Comparison of ENCODE assay signal across 24 mouse cellular contexts in genomic region chr5:43240729-43241128, GRCm38 (mm10). TPM values are rescaled to one million over a fixed set of nuclear protein-coding genes. Genes with fewer than 3 reads are reported as not detected.
DNase-seq lines count a peak whose midpoint lies in the region; ATAC-seq lines count a peak whose summit lies in the region.
"Had no signal": no experiment of that assay in that cellular context is flagged by ENCODE, and none has a peak within 500 bp of the region (broad histone marks: within the 10 kb centered on the region; RNA-seq: fewer than 3 reads in every experiment).

No protein-coding gene starts in this region.

- no peak for DNase-seq in hindbrain, embryonic 11.5 days (ENCODE audit: low spot score)
- no peak for DNase-seq in urinary bladder, postnatal 36 days (ENCODE audit: low spot score in 2 of 2)
- DNase-seq in layer of hippocampus, adult 8-10 months (ENCODE audit: low spot score in 2 of 2), result no peak
- DNase-seq: adrenal gland, postnatal 25 days; cerebellum, adult 11-12 months; cerebellum, postnatal 36 days; gastrocnemius, postnatal 10 days; heart, postnatal 36 days; kidney, adult 8-10 months; kidney, postnatal 10 days; layer of hippocampus, adult 9-11 months; lung, embryonic 14.5 days; lung, postnatal 14 days; thymus, postnatal 4 days had no signal

- no peak overlapping the region for H3K4me3 ChIP-seq in hindbrain, embryonic 13.5 days
- H3K4me3 ChIP-seq in hindbrain, embryonic 11.5 days (ENCODE audit: low read depth, low read length), result no peak overlapping the region
- H3K4me3 ChIP-seq in midbrain, embryonic 12.5 days, result no peak overlapping the region
- no peak overlapping the region for H3K4me3 ChIP-seq in midbrain, embryonic 15.5 days
- no peak overlapping the region for H3K4me3 ChIP-seq in midbrain, embryonic 13.5 days (replicated peaks)
- no peak overlapping the region for H3K4me3 ChIP-seq in neural tube, embryonic 14.5 days (ENCODE audit: low read depth, low read length)
- H3K4me3 ChIP-seq: forebrain, embryonic 13.5 days; heart, embryonic 15.5 days; liver, embryonic 15.5 days had no signal

- H3K36me3 ChIP-seq in hindbrain, embryonic 13.5 days, result peaks cover 15% of the 10 kb centered on the region
- no peaks in the 10 kb centered on the region for H3K36me3 ChIP-seq in hindbrain, embryonic 11.5 days (ENCODE audit: control insufficient read depth, insufficient read depth, low read length)
- H3K36me3 ChIP-seq in midbrain, embryonic 12.5 days, result peaks cover 9% of the 10 kb centered on the region; the same call in 1 of the 2 replicates
- peaks cover 9% of the 10 kb centered on the region; the same call in 1 of the 2 replicates for H3K36me3 ChIP-seq in midbrain, embryonic 15.5 days (replicated peaks)
- peaks cover 8% of the 10 kb centered on the region for H3K36me3 ChIP-seq in midbrain, embryonic 13.5 days
- peaks cover 17% of the 10 kb centered on the region; the same call in 1 of the 2 replicates for H3K36me3 ChIP-seq in neural tube, embryonic 14.5 days (ENCODE audit: control insufficient read depth, insufficient read depth, low read length)

- no peak overlapping the region for H3K27ac ChIP-seq in hindbrain, embryonic 13.5 days
- no peak overlapping the region for H3K27ac ChIP-seq in hindbrain, embryonic 11.5 days (ENCODE audit: low read depth, low read length)
- no peak overlapping the region for H3K27ac ChIP-seq in midbrain, embryonic 12.5 days (replicated peaks)
- H3K27ac ChIP-seq in midbrain, embryonic 15.5 days, result no peak overlapping the region
- no peak overlapping the region for H3K27ac ChIP-seq in midbrain, embryonic 13.5 days
- no peak overlapping the region for H3K27ac ChIP-seq in neural tube, embryonic 14.5 days (ENCODE audit: low read depth, low read length)
- H3K27ac ChIP-seq: forebrain, embryonic 13.5 days; liver, embryonic 15.5 days had no signal

- 0 out of 2 replicates have a peak overlapping the region, but pooled peaks have one; percentile 21 for H3K4me2 ChIP-seq in hindbrain, embryonic 13.5 days
- no peak overlapping the region for H3K4me2 ChIP-seq in hindbrain, embryonic 11.5 days (replicated peaks; ENCODE audit: low read depth, low read length)
- H3K4me2 ChIP-seq in midbrain, embryonic 12.5 days (replicated peaks), result no peak overlapping the region
- no peak overlapping the region for H3K4me2 ChIP-seq in midbrain, embryonic 15.5 days
- H3K4me2 ChIP-seq in midbrain, embryonic 13.5 days (replicated peaks), result 0 out of 2 replicates have a peak overlapping the region, but pooled peaks have one; percentile 13
- peak overlapping the region; percentile 18; the same call in 1 of the 2 replicates for H3K4me2 ChIP-seq in neural tube, embryonic 14.5 days (ENCODE audit: low read depth, low read length)
- H3K4me2 ChIP-seq: forebrain, embryonic 13.5 days; heart, embryonic 15.5 days; liver, embryonic 15.5 days; lung, embryonic 14.5 days had no signal

- no peaks in the 10 kb centered on the region for H3K9me3 ChIP-seq in hindbrain, embryonic 13.5 days
- H3K9me3 ChIP-seq in hindbrain, embryonic 11.5 days (ENCODE audit: control insufficient read depth, low read length), result no peaks in the 10 kb centered on the region
- no peaks in the 10 kb centered on the region for H3K9me3 ChIP-seq in midbrain, embryonic 12.5 days
- no peaks in the 10 kb centered on the region for H3K9me3 ChIP-seq in midbrain, embryonic 15.5 days
- H3K9me3 ChIP-seq in midbrain, embryonic 13.5 days, result no peaks in the 10 kb centered on the region
- H3K9me3 ChIP-seq in neural tube, embryonic 14.5 days (ENCODE audit: control insufficient read depth, low read length), result no peaks in the 10 kb centered on the region
- H3K9me3 ChIP-seq: forebrain, embryonic 13.5 days; heart, embryonic 15.5 days; liver, embryonic 15.5 days had no signal

- H3K4me1 ChIP-seq in hindbrain, embryonic 13.5 days (replicated peaks), result peaks cover 36% of the 10 kb centered on the region
- H3K4me1 ChIP-seq in hindbrain, embryonic 11.5 days (replicated peaks; ENCODE audit: control insufficient read depth, insufficient read depth, low read length), result no peaks in the 10 kb centered on the region
- peaks cover 10% of the 10 kb centered on the region; the same call in 1 of the 2 replicates for H3K4me1 ChIP-seq in midbrain, embryonic 12.5 days
- peaks cover 32% of the 10 kb centered on the region for H3K4me1 ChIP-seq in midbrain, embryonic 15.5 days
- peaks cover 24% of the 10 kb centered on the region for H3K4me1 ChIP-seq in midbrain, embryonic 13.5 days (replicated peaks)
- peaks cover 22% of the 10 kb centered on the region for H3K4me1 ChIP-seq in neural tube, embryonic 14.5 days (ENCODE audit: control insufficient read depth, insufficient read depth, low read length)
- H3K4me1 ChIP-seq: liver, embryonic 15.5 days had no signal

- no peak overlapping the region for H3K9ac ChIP-seq in hindbrain, embryonic 13.5 days
- H3K9ac ChIP-seq in hindbrain, embryonic 11.5 days (ENCODE audit: low read depth, low read length), result no peak overlapping the region
- H3K9ac ChIP-seq in midbrain, embryonic 12.5 days (replicated peaks), result no peak overlapping the region
- H3K9ac ChIP-seq in midbrain, embryonic 15.5 days, result no peak overlapping the region
- H3K9ac ChIP-seq in midbrain, embryonic 13.5 days (replicated peaks), result no peak overlapping the region
- H3K9ac ChIP-seq in neural tube, embryonic 14.5 days (replicated peaks; ENCODE audit: low read depth, low read length), result no peak overlapping the region
- H3K9ac ChIP-seq: forebrain, embryonic 13.5 days; heart, embryonic 15.5 days; liver, embryonic 15.5 days; lung, embryonic 14.5 days had no signal

- no peak for ATAC-seq in hindbrain, embryonic 13.5 days (ENCODE audit: low FRiP score)
- no peak for ATAC-seq in hindbrain, embryonic 11.5 days (ENCODE audit: low FRiP score)
- peak; percentile 27; the same call in 1 of the 2 replicates for ATAC-seq in midbrain, embryonic 12.5 days (ENCODE audit: low FRiP score, low read depth)
- no peak for ATAC-seq in midbrain, embryonic 15.5 days (replicated peaks)
- ATAC-seq in midbrain, embryonic 13.5 days, result no peak
- no peak for ATAC-seq in neural tube, embryonic 14.5 days (ENCODE audit: low read depth)
- ATAC-seq: CD4-positive, CD25-positive, alpha-beta regulatory T cell, adult 4 months; forebrain, embryonic 13.5 days; inflammation-experienced regulatory T-cells, adult 6 months had no signal

- no peaks in the 10 kb centered on the region for H3K27me3 ChIP-seq in hindbrain, embryonic 13.5 days
- no peaks in the 10 kb centered on the region for H3K27me3 ChIP-seq in hindbrain, embryonic 11.5 days (ENCODE audit: control insufficient read depth, insufficient read depth, low read length)
- no peaks in the 10 kb centered on the region for H3K27me3 ChIP-seq in midbrain, embryonic 12.5 days
- no peaks in the 10 kb centered on the region for H3K27me3 ChIP-seq in midbrain, embryonic 15.5 days (replicated peaks)
- no peaks in the 10 kb centered on the region for H3K27me3 ChIP-seq in midbrain, embryonic 13.5 days
- no peaks in the 10 kb centered on the region for H3K27me3 ChIP-seq in neural tube, embryonic 14.5 days (ENCODE audit: control insufficient read depth, insufficient read depth, low read length)
- H3K27me3 ChIP-seq: forebrain, embryonic 13.5 days; heart, embryonic 15.5 days had no signal

RNA-seq across cellular contexts. Expression of gene Cpeb2, which starts 7.8 kb away (rescaled TPM):
- 13.9 and 14.2 TPM in 2 replicates for polyA plus RNA-seq in hindbrain, embryonic 13.5 days (2015; fragmentation: Nextera tagmentation; extraction: Ambion mirVana)
- 6.2 and 6.8 TPM in 2 replicates for polyA plus RNA-seq in hindbrain, embryonic 11.5 days (2014; fragmentation: Nextera tagmentation; extraction: Ambion mirVana)
- 9.5 and 9.8 TPM in 2 replicates for polyA plus RNA-seq in midbrain, embryonic 12.5 days (2016; fragmentation: Nextera tagmentation; extraction: Ambion mirVana)
- polyA plus RNA-seq in midbrain, embryonic 15.5 days (2015; fragmentation: Nextera tagmentation; extraction: Ambion mirVana), result 14.2 and 15.3 TPM in 2 replicates
- polyA plus RNA-seq in midbrain, embryonic 13.5 days (2015; fragmentation: Nextera tagmentation; extraction: Ambion mirVana), result 10.9 and 12.1 TPM in 2 replicates
- 25.9 and 28.4 TPM in 2 replicates for polyA plus RNA-seq in neural tube, embryonic 14.5 days (2014; fragmentation: Nextera tagmentation; extraction: Ambion mirVana)
- total RNA-seq in layer of hippocampus, adult 8-10 months (2022), result 10 to 100 TPM; 52.0 to 58.2 (median 56.1) TPM

Comparison
In these comparisons a context has a peak if more than half of its experiments do, and no peak if none do; other contexts are left out.
1. H3K4me2 ChIP-seq: peak in hindbrain, embryonic 13.5 days (single experiment), midbrain, embryonic 13.5 days (single experiment) and neural tube, embryonic 14.5 days (single experiment); none in hindbrain, embryonic 11.5 days (single experiment), midbrain, embryonic 12.5 days (single experiment) and midbrain, embryonic 15.5 days (single experiment).